Mouse (Mus musculus) bone marrow, adult 2 months (tissue): ENCODE data around the gene Lrrc29.

ENCODE experiments used
- CTCF ChIP-seq: fragments of 200-500 bp; IDR thresholded peaks from 2 replicates; pipeline ENCODE4 v1.5.1; 2011; ENCODE audit warnings: low read length, control low read depth; ENCODE audit not compliant: control insufficient read depth, insufficient read depth
- POLR2A ChIP-seq: fragments of 200-500 bp; IDR thresholded peaks from 2 replicates; pipeline ENCODE4 v1.6.1; 2011; ENCODE audit warnings: low read depth, mild to moderate bottlenecking, control low read depth, low read length, borderline replicate concordance; ENCODE audit not compliant: control insufficient read depth

DNA sequence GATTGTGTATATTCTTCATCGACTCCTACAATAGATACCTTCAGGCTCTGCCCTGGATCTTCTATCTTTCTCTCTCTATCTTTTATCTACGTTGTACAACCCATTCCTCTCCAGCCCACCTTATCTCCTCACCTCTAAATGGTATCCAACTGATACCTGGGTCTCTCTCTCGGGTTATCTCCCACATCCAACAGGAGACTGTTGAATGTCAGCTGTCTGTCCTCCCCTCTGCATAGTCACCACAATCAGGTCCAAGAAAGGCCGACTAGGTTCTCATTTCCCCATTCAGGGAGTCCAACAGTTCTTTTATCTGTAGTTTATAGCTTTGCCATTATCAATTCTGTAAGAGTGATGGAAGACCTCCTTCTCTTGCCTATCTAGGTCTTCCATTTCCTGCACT is 43.8 kb downstream of the Lrrc29 start:
- no peak for TF ChIP-seq POLR2A
- TF ChIP-seq CTCF: no peak
